Mouse (Mus musculus): ENCODE data around the gene Olfr458. TPM values are rescaled to one million over a fixed set of nuclear protein-coding genes. Genes with fewer than 3 reads are reported as not detected.
"Not testable (repeated sequence)": the region's sequence is repeated elsewhere in the genome, so short reads cannot be mapped to it uniquely, and the experiment has no call there.

Olfr458 gene
- total RNA-seq (2015; ENCODE audit: low replicate concordance) (not detected in 2 replicates), total RNA-seq (2017; ENCODE audit: low replicate concordance) (not detected in 2 replicates)

DNA sequence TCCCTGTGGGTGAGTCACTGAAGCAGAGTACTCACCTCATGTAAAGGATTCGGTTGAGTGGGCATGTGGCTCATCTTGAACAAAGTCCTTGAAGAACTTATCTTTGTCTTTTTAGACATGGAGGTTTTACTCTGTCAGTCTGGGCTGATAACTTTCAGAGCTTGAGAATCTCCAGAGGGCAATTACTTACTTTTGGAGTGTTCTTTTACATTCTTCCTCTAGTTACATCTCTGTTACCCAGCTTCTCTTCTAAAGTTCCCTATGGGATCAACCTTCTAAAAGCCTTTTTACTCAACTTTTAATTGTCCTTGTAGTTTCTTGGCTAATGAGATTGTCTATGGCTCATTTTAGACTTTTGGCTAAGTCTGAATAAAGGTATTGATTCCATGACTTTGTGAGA lies at the start of gene Olfr458:
Gene Olfr458 (minus strand): TSS at position 101 of the 400 bp plus-strand sequence.
- ATAC-seq (replicated peaks; ENCODE audit: low FRiP score, poor library complexity, severe bottlenecking), result no peak

DNA sequence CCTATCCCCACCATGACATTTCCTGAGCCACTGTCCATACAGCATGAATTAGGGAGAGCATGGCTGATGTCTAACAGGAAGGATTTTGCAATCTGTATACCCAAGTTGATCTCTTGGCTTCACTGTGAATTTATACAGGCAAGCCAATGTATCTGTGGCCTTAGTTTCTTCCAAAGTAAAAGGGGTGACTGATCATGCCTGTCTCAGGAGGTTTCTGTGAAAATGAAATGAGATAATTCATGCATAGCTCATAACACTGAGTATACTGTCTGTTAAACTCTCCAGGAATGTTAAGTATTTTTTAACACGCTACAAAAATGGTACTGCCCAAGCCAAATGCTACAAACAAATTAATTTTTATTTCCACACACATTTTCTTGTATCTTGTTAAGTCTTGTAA lies 48.5 kb upstream of the Olfr458 start:
- no peak for ATAC-seq (replicated peaks; ENCODE audit: low FRiP score, poor library complexity, severe bottlenecking)

DNA sequence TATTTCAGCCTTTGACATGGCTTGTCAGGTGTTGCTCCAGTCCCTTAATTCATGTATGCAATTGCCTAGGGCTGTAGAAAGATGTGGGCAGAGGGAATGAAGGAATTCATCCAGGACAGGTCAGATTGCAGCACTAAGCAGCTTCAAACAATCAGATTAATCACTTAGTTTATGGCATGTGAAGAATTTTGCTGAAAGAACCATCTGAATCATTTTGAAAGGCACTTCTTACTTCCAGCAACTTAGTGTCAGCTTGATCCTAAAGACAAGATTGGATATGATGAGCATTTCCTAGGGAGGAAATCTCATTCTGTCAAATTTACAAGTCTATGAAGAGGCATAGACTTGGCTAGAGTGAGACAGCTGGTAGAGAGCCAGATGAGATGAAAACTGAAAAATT lies 44.3 kb upstream of the Olfr458 start:
- no peak for ATAC-seq (replicated peaks; ENCODE audit: low FRiP score, poor library complexity, severe bottlenecking)

- no peak for ATAC-seq (replicated peaks; ENCODE audit: low FRiP score, poor library complexity, severe bottlenecking)
These were observed 38.5 kb upstream of the Olfr458 start for GRCm38 (mm10) chr6:42503478-42503877.

- no peak for ATAC-seq (replicated peaks; ENCODE audit: low FRiP score, poor library complexity, severe bottlenecking)
These were observed 24.7 kb upstream of the Olfr458 start for GRCm38 (mm10) chr6:42489731-42490130.

DNA sequence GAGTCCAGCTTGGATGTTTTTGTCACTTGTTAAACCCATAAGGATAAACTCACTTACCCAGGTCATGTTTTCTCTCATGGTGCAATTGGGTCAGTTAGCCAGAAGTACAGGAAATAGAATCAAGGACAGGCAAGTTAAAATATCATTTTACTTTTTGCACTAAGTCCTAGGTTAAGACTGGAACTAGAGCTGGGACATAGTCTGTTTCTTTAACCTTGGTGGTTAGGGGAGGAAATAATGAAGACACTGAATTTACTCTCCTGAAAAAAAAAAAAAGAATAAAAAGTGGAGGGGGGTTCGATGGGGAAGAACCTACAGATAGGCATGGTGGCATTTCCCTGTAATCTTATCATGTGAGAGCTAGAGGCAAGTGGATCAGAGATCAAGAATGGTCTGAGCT lies 22.1 kb upstream of the Olfr458 start, which contains the start of gene Olfr456:
Gene Olfr456 (minus strand): TSS at position 101 of the 400 bp plus-strand sequence.
- ATAC-seq (replicated peaks; ENCODE audit: low FRiP score, poor library complexity, severe bottlenecking), result no peak

- no peak for ATAC-seq (replicated peaks; ENCODE audit: low FRiP score, poor library complexity, severe bottlenecking)
These were observed 19.6 kb upstream of the Olfr458 start for GRCm38 (mm10) chr6:42484633-42485032.

DNA sequence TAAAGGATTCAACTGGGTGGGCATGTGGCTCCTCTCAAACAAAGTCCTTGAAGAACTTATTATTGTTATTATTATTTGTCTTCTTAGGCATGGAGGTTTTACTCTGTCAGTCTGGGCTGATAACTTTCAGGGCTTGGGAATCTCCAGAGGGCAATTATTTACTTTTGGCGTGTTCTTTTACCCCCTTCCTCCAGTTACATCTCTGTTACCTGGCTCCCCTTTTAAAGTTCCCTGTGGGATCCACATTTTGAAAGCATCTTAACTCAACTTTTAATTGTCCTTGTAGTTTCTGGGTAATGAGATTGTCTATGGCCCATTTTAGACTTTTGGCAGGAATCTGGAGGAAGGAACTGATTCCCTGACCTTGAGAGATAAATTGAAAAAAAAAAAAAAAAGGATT lies 11.2 kb upstream of the Olfr458 start, which contains the start of gene Olfr457:
Gene Olfr457 (minus strand): TSS at position 101 of the 400 bp plus-strand sequence.
- no peak for ATAC-seq (replicated peaks; ENCODE audit: low FRiP score, poor library complexity, severe bottlenecking)

- ATAC-seq (replicated peaks; ENCODE audit: low FRiP score, poor library complexity, severe bottlenecking), result not testable (repeated sequence)
These were observed 6.3 kb upstream of the Olfr458 start for GRCm38 (mm10) chr6:42471298-42471697.

GRCm38 (mm10) chr6:42470542-42470941 lies 5.5 kb upstream of the Olfr458 start:
- ATAC-seq (replicated peaks; ENCODE audit: low FRiP score, poor library complexity, severe bottlenecking), result no peak

- no peak for ATAC-seq (replicated peaks; ENCODE audit: low FRiP score, poor library complexity, severe bottlenecking)
These were observed 17.6 kb downstream of the Olfr458 start for GRCm38 (mm10) chr6:42447381-42447780.

- ATAC-seq (replicated peaks; ENCODE audit: low FRiP score, poor library complexity, severe bottlenecking), result no peak
These were observed 20.5 kb downstream of the Olfr458 start for GRCm38 (mm10) chr6:42444491-42444890.

DNA sequence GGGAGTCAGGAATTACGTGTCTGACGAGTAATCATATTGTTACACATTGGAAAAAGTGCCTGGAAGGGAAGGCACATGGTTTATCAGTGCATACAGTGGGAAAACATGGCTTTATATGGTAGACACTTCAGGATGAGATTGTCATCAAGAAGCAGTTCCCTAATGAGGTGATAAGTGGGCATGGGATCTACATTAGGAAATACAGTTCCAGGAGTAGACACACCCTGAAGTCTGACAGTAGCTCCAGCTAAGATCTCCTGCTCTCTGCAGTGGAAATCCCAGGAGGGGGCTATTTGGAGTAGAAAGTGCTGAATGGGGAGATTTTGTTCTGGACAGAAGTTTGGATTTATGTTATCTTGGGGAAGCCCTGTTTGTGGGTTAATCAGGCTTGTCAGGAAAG lies 23.6 kb downstream of the Olfr458 start:
- ATAC-seq (replicated peaks; ENCODE audit: low FRiP score, poor library complexity, severe bottlenecking), result no peak

DNA sequence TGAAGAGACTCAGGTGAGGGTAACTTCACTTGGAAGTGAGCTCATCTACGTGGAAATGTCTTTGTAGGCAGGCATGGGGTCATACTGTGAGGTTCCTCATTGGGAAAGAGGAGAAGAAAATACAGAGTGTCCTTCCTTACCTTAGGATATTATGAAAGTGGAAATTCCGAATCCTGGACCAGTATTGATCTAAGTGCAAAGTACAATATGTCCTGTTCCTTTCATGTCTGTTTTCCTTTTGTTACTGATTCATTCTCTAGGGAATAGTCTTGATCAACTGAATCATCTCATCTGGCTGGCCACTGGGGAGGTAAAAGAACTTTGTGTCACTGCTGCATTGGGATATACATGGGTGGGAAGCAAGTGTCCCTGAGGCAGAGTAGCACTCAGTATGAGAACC lies 29.5 kb downstream of the Olfr458 start:
- ATAC-seq (replicated peaks; ENCODE audit: low FRiP score, poor library complexity, severe bottlenecking), result no peak

- ATAC-seq (replicated peaks; ENCODE audit: low FRiP score, poor library complexity, severe bottlenecking), result no peak
These were observed 30.6 kb downstream of the Olfr458 start, which contains the start of gene Tas2r126 for GRCm38 (mm10) chr6:42434446-42434845. Gene Tas2r126 (plus strand): TSS chr6:42434535.

GRCm38 (mm10) chr6:42433554-42433953 lies 31.4 kb downstream of the Olfr458 start:
- no peak for ATAC-seq (replicated peaks; ENCODE audit: low FRiP score, poor library complexity, severe bottlenecking)

DNA sequence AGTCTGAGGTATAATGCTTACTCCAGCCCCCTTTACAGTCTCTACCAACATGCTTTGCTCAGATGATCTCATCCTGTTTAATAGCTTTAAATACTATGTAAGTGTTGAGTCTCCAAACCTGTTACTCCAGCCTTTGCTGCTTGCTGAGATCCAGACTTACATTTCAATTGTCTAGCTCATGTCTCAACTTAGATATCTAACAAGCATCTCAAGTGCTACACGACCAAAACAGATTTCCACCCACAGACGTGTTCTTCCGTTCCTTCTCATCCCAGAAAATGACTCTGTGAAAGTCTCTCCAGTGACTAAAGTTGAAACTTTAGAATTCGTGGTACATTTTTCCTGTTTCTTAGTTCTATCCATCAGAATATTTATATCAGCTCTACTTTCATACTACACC lies 38.7 kb downstream of the Olfr458 start:
- ATAC-seq (replicated peaks; ENCODE audit: low FRiP score, poor library complexity, severe bottlenecking), result no peak

DNA sequence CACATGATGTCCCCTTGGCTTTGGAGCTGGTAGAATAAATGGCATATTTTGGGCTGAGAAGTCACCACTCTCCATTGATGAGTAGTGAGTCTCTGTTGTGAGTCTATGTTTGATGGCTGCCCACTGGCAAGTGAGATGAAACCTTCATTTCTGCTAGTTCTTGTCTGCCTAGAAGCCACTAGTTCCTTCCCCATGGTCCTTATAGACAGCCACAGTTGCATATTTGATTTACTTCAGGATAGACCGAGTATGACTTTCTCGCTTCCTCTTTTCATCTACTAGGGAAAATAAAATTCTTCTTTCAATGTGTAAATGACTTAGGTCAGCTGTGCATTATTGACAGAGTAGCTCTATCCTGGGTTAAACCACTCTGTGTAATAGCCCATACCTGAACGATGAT lies 40.5 kb downstream of the Olfr458 start:
- ATAC-seq (replicated peaks; ENCODE audit: low FRiP score, poor library complexity, severe bottlenecking), result no peak

DNA sequence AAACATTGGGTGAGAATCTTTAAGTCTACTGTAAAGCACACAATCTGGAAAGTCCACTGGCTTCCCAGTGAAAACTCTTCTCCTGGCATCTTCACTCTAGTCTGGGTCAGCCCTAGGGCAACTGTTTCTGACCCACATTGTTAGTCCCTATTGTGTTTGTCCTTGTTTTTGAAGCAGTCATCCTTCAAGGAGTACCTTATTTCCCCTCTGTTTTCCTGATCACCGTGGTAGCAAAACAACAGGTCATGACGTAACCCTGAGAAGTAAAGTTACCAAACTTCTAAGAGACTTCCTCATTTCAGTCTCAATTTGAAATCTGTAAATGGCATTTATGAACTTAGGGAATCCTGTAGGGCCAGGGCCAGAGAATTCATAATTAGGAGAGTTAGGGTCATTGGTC lies 43.6 kb downstream of the Olfr458 start:
- no peak for ATAC-seq (replicated peaks; ENCODE audit: low FRiP score, poor library complexity, severe bottlenecking)

DNA sequence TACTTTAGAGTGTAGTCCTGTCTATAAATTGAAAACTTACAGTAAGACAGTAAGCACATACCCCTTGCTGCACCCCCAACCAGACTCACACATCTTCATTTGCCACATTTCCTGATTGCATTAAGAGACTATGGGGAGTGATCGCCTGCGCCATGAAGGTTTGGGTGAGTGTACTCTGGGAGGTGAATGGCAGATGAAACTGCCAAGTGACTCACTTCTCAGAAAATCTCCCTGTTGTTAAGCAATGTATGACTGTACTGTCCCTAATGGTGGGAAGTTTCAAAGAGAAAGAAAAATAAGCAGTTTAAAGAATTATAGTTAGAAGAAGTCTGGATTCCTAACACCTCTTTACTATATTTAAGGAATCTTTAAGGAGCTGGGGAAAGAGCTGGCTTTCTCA lies 45.6 kb downstream of the Olfr458 start:
- ATAC-seq (replicated peaks; ENCODE audit: low FRiP score, poor library complexity, severe bottlenecking), result no peak
